Mouse (Mus musculus) 3T3-L1 (cell line): Measurements from ENCODE around the gene Kxd1.

ENCODE experiments used
- DNase-seq: peaks from one replicate; pipeline ENCODE4 v3.0.0-alpha.2; 2015; ENCODE audit warnings: low read depth, low spot score

Gene Kxd1

DNA sequence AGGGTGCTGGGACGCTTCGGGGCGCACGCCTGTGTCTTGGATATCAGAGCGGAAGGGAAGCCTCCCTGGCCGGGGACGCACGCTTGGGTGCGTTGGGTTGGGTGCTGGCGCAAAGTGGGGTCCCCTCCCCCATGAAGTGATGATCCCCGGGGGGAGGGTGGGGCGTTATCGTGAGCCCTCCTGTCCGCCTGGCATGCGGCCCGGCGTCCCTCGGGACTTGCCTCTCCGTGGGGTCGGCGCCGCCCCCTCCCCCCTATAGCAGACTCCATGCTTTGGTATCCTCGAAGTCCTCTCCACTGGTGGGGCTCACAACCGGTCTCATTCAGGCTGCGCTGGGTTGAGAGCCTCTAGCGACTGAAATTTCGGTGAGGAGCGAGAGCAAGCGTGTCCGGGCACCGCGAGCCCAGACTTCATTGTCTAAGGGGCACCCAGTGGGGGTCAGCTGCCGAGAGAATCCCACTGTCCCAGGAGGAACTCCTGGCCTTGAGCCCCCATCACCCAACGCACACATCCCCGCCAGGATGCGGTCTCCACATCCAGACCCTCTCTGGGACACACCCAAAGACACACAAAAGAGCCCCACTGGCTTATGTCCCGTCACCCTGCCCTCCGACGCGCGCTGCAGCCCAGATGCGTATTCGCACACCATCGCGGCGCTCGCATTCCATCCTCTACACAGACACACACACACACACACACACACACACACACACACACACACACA lies 33.9 kb downstream of the Kxd1 start:
- no peak for DNase-seq

DNA sequence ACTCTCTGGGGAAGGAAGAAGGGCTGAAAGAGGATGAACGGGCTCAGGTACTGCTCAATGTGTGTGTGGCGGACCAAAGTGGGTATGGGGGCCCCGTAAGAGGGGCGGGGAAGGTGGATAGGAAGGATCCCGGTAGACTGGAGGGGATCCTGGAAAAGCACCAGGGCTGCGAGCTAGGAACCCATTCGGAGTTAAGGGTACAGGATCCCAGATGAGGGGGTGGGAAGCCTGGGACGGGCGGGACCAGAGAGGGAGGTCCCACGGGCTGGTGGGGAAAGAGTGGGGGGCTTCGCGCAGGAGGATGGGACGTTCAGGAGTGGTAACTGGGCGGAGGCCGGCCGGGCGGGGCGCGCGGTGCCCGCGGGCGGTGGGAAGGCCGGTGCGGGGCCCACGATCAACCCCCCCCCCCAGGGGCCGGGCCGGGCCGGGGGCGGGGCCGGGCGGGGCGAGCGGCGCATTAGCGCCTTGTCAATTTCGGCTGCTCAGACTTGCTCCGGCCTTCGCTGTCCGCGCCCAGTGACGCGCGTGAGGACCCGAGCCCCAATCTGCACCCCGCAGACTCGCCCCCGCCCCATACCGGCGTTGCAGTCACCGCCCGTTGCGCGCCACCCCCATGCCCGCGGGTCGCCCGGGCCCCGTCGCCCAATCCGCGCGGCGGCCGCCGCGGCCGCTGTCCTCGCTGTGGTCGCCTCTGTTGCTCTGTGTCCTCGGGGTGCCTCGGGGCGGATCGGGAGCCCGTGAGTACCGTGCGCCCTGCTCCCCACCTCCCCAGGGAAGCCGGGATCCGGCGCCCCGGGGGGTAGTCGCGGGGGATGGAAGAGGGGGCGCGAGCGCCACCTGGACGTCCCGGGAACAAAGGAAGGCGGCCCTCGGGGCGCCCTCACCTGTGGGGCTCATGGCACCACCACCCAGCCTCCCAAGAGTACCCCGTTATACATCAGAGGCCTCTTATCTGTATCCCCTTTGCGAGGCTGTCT lies 34.8 kb downstream of the Kxd1 start, which contains the start of gene Crlf1:
TSS of gene Crlf1 (plus strand) at position 495 of the 977 bp plus-strand sequence.
- DNase-seq: no peak

DNA sequence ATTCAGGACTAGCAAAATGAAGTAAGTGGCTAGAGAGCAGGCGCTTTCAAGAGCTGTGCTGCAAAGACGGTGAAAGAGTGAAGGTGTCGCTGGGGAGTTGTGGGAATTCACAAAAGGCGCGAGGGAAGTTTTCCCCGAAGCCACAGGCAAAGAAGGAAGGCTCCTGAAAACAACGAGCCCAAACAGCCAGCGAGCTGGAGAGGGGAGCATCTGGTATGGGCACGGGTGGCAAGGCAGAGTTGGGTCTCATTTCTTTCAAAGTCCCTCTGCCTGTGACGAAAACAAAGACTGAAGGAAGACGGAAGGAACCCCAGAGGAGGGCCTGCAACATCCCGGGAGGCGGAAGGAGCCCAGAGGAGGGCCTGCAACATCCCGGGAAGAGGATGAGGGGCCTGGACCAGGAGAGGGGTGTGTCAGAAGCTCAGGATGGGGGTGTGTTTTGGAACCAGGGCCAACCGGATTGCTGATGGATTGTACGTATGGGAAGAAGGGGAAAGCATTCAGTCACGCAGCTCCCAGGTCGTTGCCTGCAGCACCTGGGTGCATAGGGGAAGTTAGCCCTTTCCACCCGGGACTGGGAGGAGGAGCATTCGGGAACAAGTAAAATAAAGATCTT lies 36.8 kb downstream of the Kxd1 start:
- DNase-seq: no peak

DNA sequence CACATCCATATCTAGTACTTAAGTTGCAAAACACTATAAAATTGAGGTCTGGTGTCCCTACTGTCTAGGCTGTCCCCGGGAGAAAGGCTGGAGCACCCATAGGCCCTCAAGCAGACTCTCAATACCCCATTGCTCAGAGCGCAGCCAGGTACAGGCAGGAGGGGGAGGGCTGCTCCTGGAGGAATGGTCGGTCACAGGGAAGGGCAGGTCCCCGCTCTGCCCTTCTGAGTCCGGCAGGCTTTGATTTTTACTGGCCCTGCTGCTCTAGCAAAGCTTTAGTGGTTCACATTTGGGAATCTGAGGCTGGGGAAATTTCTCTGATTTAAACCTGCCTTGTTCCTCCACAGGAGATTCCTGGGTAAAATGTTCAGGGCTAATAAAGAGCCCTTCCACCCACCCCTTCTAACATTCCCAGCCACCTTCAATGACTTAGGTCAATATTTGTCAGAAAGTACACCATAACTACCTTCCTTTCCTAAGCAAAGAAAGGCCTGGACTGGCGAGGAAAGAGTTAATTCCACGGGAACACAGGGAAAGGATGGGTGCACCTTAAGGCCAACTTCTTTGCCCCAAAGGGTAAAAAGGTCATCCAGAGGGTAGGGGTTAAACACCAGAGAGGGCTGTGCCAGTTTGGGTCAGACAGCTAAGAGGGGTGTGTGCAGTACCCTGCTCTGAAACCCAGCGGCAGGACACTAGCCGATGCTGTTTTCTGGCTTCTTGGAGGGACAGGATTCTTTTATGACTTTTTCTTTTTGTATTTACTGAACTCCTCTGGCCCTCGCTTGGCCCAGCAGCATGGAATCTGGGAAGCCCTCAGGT lies 37.5 kb downstream of the Kxd1 start:
- no peak for DNase-seq

DNA sequence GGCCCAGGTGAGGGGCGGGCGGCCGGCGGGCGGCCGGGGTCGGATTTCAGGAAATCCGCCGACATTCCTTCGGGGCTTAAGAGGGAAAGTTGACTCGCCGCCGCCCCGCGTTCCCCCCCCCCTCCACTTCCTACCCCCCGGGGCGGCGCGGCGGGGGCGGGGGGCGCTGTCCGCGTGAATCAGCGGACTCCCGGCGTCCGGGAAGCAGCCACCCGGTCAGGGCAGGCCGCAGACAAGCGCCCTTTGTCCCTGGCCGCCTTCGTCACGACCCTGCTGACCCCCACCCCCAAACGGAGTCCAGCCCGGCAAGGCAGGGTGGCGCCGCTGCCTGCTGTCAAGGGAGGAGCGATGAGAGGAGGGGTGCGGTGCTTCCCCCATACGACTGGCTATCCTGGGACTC lies 38.2 kb downstream of the Kxd1 start:
- DNase-seq: no peak

DNA sequence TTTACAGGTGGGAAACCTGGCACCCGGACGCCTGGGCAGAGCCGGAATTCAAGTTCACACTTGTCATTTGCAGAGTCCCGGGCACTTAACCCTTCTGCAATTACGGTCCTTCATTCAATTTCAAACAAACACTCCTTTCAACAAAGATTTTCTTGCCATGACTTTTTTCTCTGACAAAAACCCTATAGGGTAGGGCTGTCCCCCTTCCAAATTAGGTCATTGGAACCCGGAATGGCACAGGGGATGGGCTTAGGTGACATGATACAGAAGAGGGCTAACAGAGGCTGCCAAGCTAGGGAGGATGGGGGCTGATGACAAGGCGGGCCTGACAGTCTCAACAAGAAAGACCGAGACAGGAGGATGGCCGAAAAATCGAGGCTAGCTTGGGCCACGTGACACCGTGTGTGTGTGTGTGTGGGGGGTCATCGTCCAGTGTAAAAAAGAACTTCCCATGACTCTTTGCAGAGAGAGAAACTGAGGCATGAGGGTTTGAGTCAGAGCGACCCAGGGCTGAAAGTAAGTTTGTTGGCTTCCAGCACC lies 38.8 kb downstream of the Kxd1 start:
- no peak for DNase-seq

DNA sequence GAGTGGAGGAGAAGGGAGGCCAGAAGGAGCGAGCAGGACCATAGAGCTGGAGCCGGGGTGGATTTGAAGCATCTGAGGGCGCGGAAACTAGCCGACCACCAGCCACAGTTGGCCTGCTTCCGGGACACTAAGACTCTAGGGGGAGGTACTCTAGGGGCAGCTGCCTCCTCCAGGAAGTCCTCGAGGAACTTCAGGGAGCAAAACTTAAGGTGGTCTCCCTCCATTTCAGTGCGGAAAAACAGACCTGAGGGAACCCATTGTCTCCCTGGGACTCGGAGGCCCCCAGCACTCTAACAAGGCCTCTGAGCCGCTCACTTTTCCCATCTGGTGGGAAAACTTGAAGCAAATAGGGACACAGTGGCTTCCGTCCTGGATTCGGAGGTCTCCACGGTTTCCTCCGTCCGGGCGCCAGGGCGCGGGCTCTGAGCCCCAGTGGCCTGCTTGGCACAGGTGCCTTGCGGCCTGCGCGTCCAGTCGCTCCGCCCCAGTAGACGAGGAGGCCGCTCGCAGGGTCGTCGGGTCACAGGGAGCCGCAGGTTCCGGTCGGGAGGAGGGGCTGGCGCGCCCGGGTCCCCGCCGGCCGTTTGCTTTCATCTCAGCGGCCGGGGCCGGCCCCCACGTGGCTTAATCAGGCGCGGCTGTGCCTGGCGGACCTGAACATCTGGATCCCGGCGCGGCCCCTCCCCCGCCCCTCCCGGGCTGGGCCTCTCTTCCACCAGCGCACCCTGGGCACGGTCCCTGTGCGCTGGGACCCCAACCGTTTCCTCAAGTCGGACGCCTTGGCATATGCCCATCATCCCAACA lies 39.6 kb downstream of the Kxd1 start:
- no peak for DNase-seq

DNA sequence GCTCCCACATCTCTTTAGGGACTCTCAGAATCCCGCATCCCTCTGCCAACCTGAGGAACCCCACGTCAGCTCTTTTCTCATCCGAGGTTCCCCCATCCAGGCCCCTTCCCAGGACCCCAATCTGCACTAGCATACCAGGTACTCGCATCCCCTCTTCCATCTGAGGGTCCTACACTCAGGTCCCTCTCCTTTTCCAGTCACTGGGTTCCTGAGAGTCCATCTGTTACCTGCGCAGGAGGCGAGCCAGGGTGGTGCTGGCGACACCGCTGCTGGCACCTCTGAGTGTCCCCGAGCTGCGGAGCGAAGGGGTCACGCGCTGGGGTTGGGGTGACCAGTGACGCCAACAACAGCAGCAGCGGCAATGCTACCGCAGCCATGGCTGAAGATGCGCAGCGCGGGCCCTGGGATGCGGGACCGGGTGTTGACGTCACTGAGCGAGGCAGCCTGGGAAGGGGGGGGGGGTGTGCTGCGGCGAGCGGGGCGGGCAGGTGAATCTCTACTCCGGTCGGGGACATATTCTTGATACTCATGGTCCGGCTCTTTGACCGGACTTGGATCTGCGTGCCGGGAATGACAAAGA lies 40.7 kb downstream of the Kxd1 start, which contains the start of gene Tmem59l:
TSS of gene Tmem59l (minus strand) at position 418 of the 580 bp plus-strand sequence.
- no peak for DNase-seq

DNA sequence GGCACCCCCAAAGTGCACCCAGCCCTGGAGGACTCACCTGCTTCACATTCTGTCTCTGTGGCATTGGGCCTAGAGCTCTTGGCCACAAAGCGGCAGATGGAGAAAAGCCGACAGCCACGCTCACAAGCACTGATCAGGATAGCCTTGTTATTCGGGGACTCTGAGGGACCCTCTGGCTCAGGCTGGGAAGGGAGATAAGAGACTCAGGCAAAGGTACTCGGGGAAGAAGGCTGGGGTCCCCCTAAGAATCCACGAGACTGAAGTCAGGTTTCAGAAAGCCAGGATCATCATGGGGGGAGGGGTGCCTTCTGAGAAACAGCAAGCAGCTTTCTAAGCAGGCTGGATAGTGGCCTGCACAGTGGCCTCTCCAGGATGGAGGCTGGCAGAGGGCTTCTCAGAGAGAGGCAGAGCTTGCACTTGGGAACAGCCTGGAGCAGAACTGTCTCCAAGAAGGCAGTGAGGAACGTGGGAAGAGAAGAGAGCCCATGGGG lies 41.5 kb downstream of the Kxd1 start:
- no peak for DNase-seq

DNA sequence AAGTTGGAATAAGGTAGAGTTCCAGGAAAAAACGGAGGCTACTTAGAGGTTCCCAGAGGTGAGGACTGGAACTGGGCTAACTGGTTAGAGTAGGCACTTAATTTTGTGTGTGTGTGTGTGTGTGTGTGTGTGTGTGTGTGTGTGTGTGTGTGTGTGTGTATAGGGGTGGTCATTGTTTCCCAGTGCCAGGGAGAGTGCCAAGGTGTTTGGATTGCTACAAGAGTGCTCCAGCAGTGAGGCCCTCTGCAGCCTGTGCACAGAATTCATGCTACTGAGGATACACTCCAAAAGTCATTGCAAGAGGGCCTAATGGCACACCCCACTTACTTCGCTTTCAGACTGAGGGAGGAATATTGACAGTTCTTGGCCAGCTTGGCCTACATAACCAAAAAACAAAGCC lies 44.8 kb downstream of the Kxd1 start:
- no peak for DNase-seq

DNA sequence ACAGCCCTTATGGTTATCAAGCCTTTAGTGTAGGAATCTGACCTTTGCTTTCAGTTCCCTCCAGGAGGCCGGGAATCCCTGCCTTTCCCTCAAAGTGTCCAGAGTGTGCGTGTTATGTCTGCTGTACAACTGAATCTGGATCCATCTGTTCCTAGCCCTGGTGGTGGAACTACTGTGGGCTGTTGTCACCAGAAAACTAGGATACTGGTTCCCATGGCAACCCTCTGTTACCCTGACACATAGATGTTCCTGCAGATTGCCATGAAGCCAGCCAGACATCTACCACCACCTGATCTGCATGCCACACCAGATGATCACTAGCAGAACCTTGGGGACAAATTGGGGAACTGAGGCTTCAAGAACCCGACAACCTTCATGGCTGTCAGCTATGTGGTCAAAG lies 45.8 kb downstream of the Kxd1 start:
- DNase-seq: no peak

DNA sequence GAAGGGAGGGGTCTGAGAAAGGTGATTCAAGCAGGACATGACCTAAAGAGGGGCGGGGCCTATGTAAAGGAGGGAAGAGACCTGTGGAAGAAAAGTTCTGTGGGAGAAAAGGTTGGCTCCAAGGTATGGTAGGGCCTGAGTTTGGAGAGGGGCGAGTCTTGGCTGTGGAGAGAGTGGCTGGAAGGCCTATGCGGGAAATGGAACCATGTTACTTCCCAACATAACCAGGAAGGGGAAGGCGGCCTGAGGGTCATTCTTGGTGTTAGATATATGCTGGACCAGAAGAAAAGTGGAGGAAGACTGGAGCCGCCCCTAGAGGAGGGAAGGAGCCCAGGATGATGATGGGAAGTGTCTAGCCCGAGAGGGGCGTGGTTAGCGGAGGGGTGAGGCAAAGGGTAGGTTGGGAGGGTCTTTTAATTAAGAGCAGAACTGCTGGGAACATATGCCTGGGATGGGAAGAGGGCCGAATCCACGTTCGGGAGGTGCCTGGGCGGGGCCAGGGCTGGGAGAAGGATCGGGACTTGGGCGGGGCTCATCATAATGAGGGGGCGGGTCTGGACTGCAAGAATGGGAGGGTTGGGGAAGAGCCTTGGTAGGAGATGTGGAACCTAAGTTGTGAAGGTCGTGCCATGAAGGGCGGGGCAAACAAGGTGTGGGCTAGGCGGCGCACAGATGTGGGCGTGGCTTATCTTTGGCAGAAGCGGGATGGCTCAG lies 50.3 kb downstream of the Kxd1 start:
- peak; percentile 86 for DNase-seq

DNA sequence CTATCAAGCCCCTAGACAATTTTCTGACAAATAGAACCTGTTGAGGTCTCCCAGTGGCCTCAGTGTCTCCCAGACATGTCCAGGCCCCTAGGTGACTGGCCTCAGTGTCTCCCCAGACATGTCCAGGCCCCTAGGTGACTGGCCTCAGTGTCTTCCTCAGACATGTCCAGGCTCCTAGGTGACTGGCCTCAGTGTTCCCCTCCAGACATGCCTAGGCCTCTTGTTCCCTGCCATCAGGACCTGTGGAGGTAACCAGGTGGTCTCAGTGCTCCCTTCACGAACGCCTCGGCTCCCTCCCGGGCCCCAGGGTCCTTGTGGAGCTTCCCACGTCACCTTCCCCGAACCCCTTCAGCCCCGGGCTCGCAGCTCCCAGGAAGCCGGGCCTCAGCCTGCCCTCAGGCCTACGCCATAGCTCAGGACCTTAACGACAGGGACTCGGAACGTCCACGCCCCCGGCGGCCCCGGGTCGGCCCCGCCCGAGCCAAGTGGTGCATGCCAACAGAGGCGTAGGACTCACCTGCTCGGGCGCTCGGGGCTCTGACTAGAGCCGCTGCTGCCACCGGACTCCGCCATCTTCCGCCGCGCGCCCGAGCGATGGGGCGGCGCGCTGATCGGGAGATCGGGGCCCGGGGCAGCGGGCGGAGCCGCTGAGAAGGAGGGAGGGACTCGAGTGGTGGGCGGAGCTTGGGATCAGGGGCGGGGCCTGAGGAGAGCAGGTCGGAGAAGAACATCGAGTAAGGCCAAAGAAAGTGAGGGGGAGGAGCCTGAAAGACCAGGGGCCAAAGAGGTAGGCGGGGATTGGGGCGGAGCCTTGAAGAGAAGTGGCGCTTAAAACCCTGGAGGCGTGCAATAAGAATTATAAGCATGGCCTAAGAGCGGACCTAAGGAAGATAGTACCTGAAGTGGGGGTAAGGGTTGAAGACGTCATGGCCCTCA lies 51.2 kb downstream of the Kxd1 start, which contains the start of gene Klhl26:
TSS of gene Klhl26 (minus strand) at position 636 of the 936 bp plus-strand sequence.
- peak; percentile 100 for DNase-seq

DNA sequence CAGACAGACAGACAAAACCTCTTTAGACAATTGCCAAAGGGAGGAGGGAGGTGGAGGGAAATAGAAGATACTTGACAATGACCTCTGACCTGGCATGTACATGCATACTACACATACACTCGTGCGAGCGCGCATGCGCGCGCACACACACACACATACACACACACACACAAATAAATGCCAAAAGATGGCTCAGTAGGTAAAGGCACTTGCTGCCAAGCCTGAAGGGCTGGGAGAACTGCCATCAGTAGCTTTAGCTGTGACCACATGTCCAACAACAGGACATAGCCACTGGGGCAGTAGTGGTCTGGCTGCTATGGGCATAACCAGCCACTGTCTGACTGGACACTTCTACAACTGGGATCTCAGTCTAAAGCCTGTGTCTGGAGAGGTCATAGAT lies 55.9 kb downstream of the Kxd1 start:
- no peak for DNase-seq

DNA sequence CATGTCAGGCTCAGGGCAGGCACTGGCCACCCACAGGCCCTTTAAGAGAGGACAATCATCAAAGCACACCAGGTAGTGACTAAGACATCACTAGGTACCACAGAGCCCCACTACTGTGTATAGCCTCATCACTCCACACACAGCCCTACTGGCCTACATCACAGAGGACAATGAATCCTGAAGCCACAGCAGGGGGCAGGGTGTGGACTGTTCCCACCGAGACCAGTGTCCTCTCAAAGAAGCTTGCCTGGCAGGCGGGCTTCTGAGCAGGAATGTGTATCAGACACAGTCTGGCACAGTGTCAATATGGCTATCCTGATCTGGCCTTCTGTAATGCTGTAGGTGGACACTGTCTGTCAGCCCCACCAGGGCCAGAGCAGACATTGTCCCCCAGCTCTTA lies 57.8 kb downstream of the Kxd1 start:
- DNase-seq: no peak

DNA sequence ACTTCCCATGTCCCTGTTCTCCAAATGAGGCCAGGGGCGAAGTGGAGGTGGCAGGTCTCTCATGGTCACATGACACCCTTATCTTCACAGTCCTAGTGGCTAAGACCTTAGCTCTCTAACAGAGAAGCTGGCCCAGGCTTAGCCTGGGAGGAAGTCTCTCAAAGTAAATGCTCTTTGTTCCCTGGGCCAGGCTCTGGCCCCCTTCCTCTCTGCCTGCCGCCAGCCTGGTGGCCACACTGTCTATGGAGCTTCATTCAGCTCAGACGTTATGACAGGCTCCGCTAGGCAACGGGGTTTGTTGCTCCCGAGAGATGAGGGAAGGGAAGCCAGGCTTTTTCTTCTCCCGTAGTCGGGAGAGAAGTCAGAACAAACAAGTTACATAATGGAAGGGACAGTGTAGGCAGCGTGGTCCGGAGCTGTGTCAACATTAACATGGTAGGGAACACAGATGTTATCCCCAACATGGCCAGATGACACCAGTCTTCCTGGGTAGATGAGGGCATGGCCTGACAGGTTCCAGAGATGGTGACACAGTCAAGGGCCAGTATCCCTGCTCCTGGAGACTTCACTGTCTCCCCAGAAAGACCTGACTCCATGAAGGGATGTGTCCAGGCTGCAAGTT lies 58.4 kb downstream of the Kxd1 start:
- no peak for DNase-seq

DNA sequence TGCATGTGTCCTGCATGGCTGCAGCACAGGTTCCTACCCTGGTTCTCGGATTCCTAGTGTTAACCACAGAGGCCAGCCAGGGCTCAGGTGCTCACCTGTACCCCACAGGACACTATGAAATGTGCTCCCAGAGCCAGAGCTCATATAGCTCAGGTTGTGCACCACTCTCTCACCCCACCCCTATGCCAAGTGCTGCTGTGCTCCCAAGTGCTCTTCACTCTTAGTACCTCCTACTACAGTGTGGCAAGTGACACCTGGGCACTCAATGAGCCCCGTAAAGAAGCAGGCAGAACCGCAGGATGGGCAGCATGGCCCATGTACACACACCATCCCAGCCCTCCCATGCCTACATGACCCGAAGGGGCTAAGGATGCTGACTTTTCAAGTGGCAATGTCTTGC lies 59.0 kb downstream of the Kxd1 start:
- no peak for DNase-seq
